Mouse (Mus musculus) lung, postnatal 0 days (tissue): ENCODE data around the gene Camta1.

Experiments used
- CTCF ChIP-seq: IDR thresholded peaks from 2 replicates; pipeline ENCODE4 v1.5.1; 2016; ENCODE audit warnings: antibody characterized with exemption, mild to moderate bottlenecking
- EP300 ChIP-seq: IDR thresholded peaks from 2 replicates; pipeline ENCODE4 v1.6.1; 2016; ENCODE audit warnings: antibody characterized with exemption, mild to moderate bottlenecking, control low read depth

DNA sequence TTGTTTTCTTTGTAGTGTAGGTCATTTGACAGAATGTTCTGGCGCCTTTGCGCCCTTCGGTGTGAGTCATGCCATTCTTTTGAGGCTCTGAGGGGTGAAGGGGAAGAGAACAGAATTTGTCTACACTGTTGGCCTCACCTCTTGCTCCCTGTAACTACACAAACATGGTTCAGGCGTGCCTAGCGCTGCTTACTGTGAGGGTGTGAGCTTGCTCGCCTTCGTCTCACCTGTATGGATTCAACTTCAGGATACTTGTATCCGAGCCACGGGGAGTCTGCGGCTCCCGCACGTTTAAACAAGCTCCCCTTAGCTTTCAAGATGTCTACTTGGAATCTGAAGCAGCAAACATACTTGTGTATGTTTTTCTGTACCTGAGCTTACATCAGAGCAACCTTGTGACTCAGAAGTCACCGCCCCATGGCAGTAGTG, 990.7 kb downstream of the Camta1 start:
- TF ChIP-seq CTCF (no peak), EP300 (peak; percentile 72)
